Mouse (Mus musculus) left cerebral cortex, postnatal 4 days (tissue): Measurements from ENCODE around the gene Isoc2a. TPM values are rescaled to one million over a fixed set of nuclear protein-coding genes. Genes with fewer than 3 reads are reported as not detected.
"Not testable (repeated sequence)": the region's sequence is repeated elsewhere in the genome, so short reads cannot be mapped to it uniquely, and the experiment has no call there.

Experiments
- DNase-seq: peaks from one replicate; pipeline ENCODE4 v3.0.0-alpha.2; 2022
- intact Hi-C: fragments of 180-260 bp; cut with DNase I; formaldehyde crosslinking; loops from one replicate; pipeline ENCODE4 v1.15.1; 2025
- total RNA-seq, 2 experiments: library from RNA; stranded (reverse); gene quantifications; 2 replicates each; pipeline ENCODE4 v1.2.3; 2021

The Isoc2a gene
- total RNA-seq, 2 experiments from 2014 or later = 6.2 to 6.5 TPM

GRCm38 (mm10) chr7:4864130-4864845 lies 12.7 kb upstream of the Isoc2a start:
- no peak for DNase-seq
- intact Hi-C loops = no loop called here

DNA sequence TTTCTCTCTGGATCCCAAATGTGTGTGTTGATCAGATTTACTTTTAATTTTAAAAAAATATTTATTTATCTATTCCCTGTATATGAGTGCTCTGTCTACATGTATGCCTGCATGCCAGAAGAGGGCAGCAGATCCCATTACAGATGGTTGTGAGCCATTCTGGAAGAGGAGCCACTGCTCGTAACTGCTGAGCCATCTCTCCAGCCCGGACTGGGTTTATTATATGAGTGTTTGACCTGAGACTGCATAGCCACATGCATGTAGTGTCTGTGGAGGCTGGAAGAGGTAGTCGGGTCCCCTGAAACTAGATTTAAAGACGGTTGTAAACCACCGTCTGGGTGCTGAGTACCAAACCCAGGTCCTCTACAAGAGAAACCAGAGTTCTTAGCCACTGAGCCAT lies 11.9 kb upstream of the Isoc2a start:
- intact Hi-C loops = no loop called here

DNA sequence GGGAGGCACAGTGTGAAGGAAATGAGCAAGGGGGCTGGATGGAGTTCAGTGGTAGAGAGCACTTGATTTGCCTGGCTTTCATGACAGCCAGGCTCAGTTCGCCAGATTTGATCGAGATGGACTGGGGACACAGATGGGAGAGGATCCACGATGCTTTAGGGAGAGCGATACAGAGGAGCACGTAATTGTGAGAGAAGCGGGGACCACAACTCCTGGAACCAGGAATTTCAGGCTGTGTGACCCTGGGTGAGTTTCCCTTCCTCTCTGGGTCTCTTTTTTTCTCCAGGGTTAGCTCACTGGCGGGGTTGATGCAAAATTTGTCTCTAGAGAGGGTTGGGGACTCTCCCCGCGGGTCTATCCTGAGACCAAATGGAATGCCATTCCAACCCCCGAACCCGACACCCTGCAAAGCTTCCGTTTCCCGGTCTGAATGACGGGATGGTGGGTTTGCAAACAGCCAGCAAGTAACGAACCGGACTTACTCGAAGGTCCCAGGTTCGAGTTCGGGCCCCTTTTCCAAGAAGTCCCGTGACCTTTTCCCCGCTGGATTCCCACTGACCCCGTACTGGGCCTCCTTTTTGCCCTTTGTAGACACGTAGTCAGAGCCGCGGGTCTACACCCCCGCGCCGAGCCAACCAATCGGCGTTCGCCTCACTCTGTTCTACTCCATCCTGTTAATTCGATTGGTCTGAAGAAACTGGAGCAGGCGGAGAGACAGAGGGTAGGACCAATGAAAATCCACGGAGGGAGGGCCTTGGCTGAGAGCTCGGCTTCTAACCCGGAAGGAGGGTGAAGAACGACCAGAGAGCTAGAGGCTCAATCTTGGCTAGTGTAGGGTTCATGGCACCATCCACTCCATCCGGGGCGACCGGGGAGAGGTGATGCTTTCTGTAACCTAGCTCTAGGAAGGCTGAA lies 11.1 kb upstream of the Isoc2a start:
- intact Hi-C loops = no loop called here
- DNase-seq = peak; percentile 95

More for the DNA sequence above, 11.9 kb upstream of the Isoc2a start:
- peak; percentile 41 for DNase-seq

DNA sequence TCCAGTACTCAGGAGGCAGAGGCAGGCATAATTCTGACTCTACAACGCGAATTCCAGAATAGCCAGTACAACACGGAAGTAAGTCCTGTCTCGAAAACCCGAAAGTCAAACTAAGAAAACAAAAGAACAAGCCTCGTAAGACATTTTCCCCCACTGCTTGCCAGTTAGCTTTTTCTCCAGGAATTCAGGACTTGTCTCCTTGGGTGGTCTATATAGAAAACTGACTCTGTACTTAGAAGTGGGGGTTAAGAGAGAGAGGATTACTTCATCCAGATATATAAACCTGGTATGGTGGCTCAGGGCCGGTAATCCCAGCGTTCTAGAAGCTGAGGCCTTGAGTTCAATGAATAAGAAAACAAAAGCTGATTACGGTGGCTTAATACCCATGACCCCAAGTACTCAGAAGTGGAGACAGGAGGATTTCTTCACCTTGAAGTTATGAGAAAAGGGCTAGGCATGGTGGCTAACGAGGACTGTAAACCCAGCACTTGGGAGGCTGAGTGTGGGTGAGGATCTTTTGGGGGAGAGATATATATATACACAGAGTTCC lies 10.2 kb upstream of the Isoc2a start:
- no peak for DNase-seq
- intact Hi-C loops = no loop called here

DNA sequence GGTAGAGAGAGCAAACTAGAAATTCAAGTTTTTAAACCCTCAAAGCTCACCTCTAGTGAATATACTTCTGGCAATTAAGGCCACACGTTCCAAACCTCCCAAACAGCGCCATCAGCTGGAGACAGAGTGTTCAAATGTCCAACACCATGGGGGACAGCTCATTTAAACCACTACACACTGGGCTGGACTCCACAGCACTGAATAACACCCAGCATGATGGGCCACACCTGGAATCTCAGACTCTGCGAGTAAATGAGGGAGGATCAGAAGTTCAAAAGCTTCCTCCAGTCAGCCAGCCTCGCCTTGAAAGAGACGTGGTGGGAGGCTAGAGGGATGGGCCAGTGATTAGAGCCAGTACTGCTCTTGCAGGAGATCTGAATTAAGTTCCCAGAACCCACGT lies 6.8 kb upstream of the Isoc2a start, which contains the start of gene Isoc2b:
Gene Isoc2b, minus strand, starts transcription at position 126 of the 400 bp plus-strand sequence.
- intact Hi-C loops = no loop called here
- DNase-seq = no peak

- intact Hi-C loops = no loop called here
- no peak for DNase-seq
Observed at GRCm38 (mm10) chr7:4877226-4877625, 273 bp downstream of the Isoc2a start.

DNA sequence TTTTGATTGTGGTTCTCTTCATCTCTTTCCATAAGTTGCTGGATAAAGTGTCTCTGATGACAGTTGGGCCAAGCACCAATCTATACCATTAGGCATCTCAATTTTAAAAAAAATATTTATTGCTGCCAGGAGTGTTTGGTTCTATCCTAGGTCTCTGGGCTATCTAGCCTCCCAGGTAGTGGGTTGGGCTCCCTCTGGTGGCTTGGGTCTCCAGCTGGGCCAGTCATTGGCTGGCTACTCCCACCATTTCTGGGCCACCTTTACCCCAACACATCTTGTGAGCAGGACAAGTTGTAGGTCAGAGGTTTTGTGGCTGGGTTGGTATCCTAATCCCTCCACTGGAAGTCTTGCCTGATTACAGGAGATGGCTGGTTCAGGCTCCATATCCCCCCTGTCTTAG lies 1.2 kb downstream of the Isoc2a start:
- intact Hi-C loops = no loop called here
- no peak for DNase-seq

GRCm38 (mm10) chr7:4879036-4879435 lies 2.1 kb downstream of the Isoc2a start:
- DNase-seq, intact Hi-C loops: not testable (repeated sequence)

- DNase-seq = no peak
- intact Hi-C loops = no loop called here
Observed at GRCm38 (mm10) chr7:4886680-4887079, 9.7 kb downstream of the Isoc2a start.

GRCm38 (mm10) chr7:4895186-4895585 lies 18.2 kb downstream of the Isoc2a start:
- intact Hi-C loops = no loop called here
- no peak for DNase-seq

GRCm38 (mm10) chr7:4898851-4899648 lies 22.1 kb downstream of the Isoc2a start:
- peak; percentile 43 for DNase-seq

DNA sequence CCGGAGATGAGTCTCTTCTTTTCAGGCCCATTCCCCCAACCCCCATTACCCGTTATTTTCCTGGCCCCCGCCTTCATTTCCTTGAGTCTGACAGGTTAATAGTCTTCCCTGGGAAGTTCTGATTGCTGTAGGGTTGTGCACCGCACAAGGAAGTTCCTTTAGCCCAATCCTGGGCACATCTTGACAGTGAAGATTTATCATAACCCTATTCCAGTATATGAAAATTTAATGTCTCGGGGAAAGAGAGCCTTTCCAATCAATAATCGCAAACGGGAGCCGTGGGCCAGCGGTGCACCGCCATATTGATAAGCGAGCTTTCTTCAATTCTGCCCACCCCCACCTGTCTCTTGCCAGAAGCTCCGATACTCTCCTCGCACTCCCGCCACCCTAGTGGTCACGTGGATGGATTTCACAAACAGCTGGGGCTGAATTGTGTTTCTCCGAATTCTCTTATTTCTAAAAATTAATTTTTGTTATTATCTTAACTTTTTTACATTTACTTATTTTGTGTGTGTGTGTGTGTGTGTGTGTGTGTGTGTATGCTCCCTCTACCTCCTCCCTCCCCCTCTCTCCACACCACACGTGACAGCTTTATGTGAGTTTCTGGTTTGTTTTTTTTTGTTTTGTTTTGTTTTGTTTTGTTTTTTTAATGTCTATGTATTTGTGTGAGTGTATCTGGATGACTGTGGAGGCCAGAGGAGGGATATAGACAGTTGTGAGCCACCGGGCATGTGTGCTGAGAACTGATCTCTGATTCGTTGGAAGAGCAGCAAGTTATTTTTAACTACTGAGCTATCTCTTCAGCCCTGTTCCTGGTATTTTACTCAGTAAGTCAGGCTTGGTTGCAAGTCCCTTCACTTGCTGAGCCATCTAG lies 22.9 kb downstream of the Isoc2a start:
- DNase-seq = peak; percentile 42
- intact Hi-C loops = no loop called here

More at GRCm38 (mm10) chr7:4898851-4899648, 22.1 kb downstream of the Isoc2a start:
- intact Hi-C loops = no loop called here

DNA sequence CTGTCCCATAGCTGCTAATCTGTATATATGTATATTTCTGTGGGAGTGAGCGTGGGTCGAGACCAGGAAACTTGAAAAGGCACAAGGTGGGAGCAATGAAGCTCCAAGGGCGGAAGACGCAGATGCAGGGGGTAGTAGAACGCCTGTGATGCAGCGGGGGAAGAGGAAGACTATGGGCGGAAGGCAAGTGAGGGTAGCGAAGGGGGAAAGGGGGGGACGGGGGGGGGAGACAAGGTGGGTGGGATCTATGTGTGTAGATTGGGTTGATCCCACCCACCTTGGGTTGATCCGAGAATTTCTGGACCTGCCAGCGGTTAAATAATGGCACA lies 23.5 kb downstream of the Isoc2a start:
- intact Hi-C loops = no loop called here
- DNase-seq = no peak

DNA sequence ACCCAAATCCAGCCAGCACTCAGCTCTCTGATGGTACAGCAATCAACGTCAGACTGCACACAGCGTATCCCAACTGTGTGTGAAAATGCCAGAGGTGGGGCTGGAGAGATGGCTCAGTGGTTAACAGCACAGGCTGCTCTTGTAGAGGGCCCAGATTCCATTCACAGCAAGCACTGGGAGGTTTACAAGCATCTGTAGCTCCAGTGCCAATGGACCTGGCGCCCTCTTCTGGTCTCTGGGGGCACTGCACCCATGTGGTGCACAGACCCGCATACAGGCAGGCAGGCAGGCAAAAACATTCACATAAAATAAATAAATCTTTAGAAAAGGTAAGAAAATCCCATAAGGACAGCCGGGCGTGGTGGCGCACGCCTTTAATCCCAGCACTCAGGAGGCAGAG lies 24.2 kb downstream of the Isoc2a start:
- DNase-seq = no peak
- intact Hi-C loops = no loop called here

DNA sequence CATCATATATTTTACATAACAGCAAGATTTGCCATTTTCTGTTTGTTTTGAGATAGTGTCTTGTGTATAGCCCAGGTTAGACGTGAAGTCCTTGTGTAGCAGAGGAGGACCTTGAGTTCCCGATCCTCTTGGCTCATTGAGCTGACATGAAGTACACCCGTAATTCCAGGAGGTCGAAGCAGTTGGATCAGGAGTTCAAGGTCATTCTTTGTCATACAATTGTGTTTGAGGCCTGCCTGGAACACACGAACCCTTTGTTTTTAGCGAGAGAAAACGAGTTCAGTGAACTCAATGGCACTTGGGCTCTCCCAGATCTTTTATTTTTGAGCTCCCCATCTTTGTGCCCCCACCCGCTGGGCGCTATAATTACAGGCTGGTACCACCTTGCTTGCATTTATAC lies 25.5 kb downstream of the Isoc2a start:
- DNase-seq = no peak
- intact Hi-C loops = no loop called here

DNA sequence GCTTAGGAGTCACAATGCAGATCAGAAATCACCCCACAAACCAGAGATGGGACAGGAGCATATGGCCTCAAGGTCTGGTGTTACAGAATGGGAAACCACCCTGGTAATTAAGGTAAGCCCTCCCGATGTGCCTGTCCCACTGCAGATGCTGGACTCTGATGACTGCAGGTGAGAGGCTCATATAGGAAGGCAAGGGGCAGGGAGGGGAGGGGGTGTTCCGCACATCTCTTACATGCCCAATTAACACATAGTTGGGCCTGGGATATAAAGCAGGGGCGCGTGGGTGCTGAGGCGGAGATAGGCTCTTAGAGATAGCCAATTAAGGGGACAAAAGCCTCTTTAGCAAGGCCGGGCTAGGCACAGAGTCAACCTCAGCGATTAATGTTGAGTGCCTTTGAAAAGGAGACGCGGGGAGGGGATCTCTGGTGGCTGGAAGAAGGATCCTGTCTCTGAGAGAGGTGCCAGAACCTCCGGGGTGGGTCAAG lies 29.6 kb downstream of the Isoc2a start, which contains the start of gene Gm36210:
Gene Gm36210, minus strand, starts transcription at position 51 of the 485 bp plus-strand sequence.
- intact Hi-C loops = no loop called here

GRCm38 (mm10) chr7:4911561-4911960 lies 34.6 kb downstream of the Isoc2a start:
- DNase-seq = peak; percentile 84
- intact Hi-C loops = no loop called here

More for the DNA sequence above, 29.6 kb downstream of the Isoc2a start, which contains the start of gene Gm36210:
- DNase-seq = no peak

DNA sequence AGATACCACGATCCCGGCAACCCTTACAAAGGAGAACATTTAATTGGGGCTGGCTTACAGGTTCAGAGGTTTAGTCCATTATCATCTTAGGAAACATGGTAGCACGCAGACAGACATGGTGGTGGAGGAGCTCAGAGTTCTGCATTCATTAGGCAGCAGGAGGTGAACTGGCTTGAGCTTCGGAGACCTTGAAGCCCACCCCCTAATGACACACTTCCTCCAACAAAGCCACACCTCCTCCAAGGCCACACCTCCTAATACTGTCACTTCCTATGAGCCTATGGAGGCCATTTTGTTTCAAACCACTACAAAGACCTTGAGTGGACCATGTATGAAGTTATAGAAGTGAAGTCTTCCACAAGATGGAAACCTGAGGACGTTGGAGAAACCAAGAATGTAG lies 35.3 kb downstream of the Isoc2a start:
- intact Hi-C loops = no loop called here
- DNase-seq = no peak

DNA sequence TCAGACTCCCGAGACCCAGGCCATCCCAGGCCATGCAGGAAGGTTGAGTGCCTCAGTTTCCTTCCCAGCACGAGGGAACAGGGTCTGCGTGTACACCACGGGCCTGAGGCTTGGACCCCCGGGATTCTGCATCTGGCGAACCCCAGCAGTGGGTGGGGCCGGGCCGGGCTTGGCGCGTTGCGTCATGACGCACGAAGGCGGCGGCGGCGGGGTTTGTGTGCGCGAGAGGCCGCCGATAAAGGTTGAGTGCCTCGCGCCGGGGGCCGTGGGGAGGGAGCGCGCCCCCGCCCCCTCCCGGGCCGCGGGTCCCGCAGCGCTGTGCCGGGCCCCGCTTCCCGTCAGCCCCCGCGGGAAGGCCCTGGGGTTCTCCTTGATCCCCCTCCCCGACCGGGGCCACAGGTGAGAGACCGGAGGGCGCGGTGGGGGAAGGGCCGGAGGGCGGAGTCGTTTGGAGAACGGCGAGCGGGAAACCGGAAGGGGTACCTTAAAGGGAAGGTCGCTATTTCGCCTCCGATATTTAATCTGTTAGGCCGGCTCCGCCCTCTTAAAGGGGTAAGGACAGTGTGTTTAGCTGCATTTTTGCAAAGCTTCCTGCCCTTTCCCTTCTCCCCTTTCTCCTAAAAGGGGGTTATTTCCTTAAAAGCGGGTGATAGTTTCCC lies 38.2 kb downstream of the Isoc2a start, which contains the start of gene Zfp628:
Gene Zfp628, plus strand, starts transcription at position 211 of the 659 bp plus-strand sequence.
- intact Hi-C loops = no loop called here
- DNase-seq = peak; percentile 94
